Mouse (Mus musculus) inflammation-experienced regulatory T-cells, adult 6 months (primary cell): ENCODE measurements around the gene Olfr492. TPM values are rescaled to one million over a fixed set of nuclear protein-coding genes. Genes with fewer than 3 reads are reported as not detected.

Experiments used
- ATAC-seq: one replicate; pipeline ENCODE4 v1.8.0; 2017
- polyA plus RNA-seq, 3 experiments: library from polyadenylated mRNA; unstranded; fragments of 100-300 nt; shearing (Covaris generic); gene quantifications; one replicate each; pipeline ENCODE4 v1.2.1; 2017

Gene Olfr492
- not detected for polyA plus RNA-seq

DNA sequence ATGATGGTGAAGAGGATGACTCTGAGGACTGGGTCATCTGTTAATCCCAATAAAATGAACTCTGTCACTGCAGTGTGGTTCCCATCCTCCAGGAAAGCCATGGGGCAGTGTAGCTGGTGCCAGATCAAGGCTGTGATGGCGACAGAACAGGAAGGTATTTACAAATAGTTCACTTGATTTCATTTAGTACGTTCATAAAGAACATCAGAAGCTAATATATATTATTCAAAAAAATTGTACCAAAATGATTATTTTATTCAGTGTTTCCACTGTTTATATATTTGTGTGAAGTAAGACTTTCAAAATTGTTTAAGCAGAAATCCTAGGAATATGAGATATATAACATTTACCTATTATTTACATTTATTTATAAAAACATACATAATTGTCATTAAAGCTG is at the start of gene Olfr492:
Olfr492 (minus strand) TSS at position 101 of the 400 bp plus-strand sequence.
- no peak for ATAC-seq

GRCm38 (mm10) chr7:108365035-108365434 is 41.6 kb upstream of the Olfr492 start, which contains the start of gene Olfr494:
Gene Olfr494 (plus strand): TSS chr7:108365335.
- ATAC-seq: no peak

GRCm38 (mm10) chr7:108346879-108347278 is 23.4 kb upstream of the Olfr492 start, which contains the start of gene Olfr493:
Gene Olfr493 (minus strand): TSS chr7:108346979.
- ATAC-seq: no peak

GRCm38 (mm10) chr7:108313151-108313550 is 10.3 kb downstream of the Olfr492 start, which contains the start of gene Olfr491:
Gene Olfr491 (plus strand): TSS chr7:108313451.
- no peak for ATAC-seq

- ATAC-seq: no peak
These were observed 34.6 kb downstream of the Olfr492 start, which contains the start of gene Olfr490 for GRCm38 (mm10) chr7:108288834-108289233. Gene Olfr490 (minus strand): TSS chr7:108288934.

Other genes starting within 250 kb of the Olfr492 start
- gene Olfr481, start 243.8 kb downstream of the Olfr492 start, polyA plus RNA-seq: under 1 TPM in 1 of 3 experiments, not detected in 2; 0.29 TPM
- gene Olfr482, start 226.1 kb downstream of the Olfr492 start, polyA plus RNA-seq: under 1 TPM in 2 of 3 experiments, not detected in 1; 0.15 TPM
- not detected for gene Olfr483, start 222.8 kb downstream of the Olfr492 start, polyA plus RNA-seq
- not detected for gene Olfr484, start 196.2 kb downstream of the Olfr492 start, polyA plus RNA-seq
- not detected for gene Olfr485, start 163.8 kb downstream of the Olfr492 start, polyA plus RNA-seq
- not detected for gene Olfr486, start 150.9 kb downstream of the Olfr492 start, polyA plus RNA-seq
- gene Olfr487, start 109.0 kb downstream of the Olfr492 start, polyA plus RNA-seq: not detected
- gene Olfr488, start 65.3 kb downstream of the Olfr492 start, polyA plus RNA-seq: not detected
- not detected for gene Olfr490, start 34.7 kb downstream of the Olfr492 start, polyA plus RNA-seq
- gene Olfr491, start 10.2 kb downstream of the Olfr492 start, polyA plus RNA-seq: not detected
- gene Olfr493, start 23.3 kb upstream of the Olfr492 start, polyA plus RNA-seq: not detected
- not detected for gene Olfr494, start 41.7 kb upstream of the Olfr492 start, polyA plus RNA-seq
- gene Olfr495, start 69.5 kb upstream of the Olfr492 start, polyA plus RNA-seq: not detected
- gene Olfr497, start 96.7 kb upstream of the Olfr492 start, polyA plus RNA-seq: not detected
- not detected for gene Olfr498, start 141.7 kb upstream of the Olfr492 start, polyA plus RNA-seq
- gene Olfr502, start 201.4 kb upstream of the Olfr492 start, polyA plus RNA-seq: not detected
- not detected for gene Olfr503, start 220.9 kb upstream of the Olfr492 start, polyA plus RNA-seq
- gene Olfr504, start 242.1 kb upstream of the Olfr492 start, polyA plus RNA-seq: not detected